Mouse (Mus musculus) cerebellum, adult 11-12 months (tissue): ENCODE results near the gene L1cam.

Source experiments
- DNase-seq: peaks from one replicate; pipeline ENCODE4 v3.0.0; 2022

Gene L1cam

GRCm38 (mm10) chrX:73875881-73876280, 20.0 kb downstream of the L1cam start:
- DNase-seq = no peak

DNA sequence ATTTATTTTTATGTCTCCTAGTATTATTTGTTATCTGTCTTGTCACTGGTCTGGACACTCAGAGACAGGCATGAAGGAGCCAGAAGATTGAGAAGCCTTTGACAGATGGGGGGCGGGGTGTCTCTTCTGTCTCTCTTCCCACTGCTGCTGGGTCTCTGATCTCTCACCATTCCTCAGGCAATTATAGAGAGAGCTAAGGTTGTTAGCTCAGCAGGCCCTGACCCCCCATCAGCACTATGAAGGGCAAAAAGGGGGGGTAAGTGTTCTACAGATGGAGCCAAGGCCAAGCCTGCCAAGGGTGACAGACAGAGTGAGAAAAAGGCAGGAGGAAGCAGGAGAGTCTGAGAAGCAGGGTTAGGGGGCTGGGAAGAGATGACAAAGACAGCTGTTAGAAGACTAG, 23.9 kb downstream of the L1cam start:
- DNase-seq = peak; percentile 32

GRCm38 (mm10) chrX:73871474-73871873, 24.4 kb downstream of the L1cam start:
- no peak for DNase-seq

- DNase-seq = no peak
Observed at GRCm38 (mm10) chrX:73869334-73869733, 26.6 kb downstream of the L1cam start.

GRCm38 (mm10) chrX:73867852-73868251, 28.1 kb downstream of the L1cam start:
- no peak for DNase-seq

- no peak for DNase-seq
Observed at GRCm38 (mm10) chrX:73867256-73867655, 28.6 kb downstream of the L1cam start.

- DNase-seq = no peak
Observed at GRCm38 (mm10) chrX:73864692-73865091, 31.2 kb downstream of the L1cam start.

DNA sequence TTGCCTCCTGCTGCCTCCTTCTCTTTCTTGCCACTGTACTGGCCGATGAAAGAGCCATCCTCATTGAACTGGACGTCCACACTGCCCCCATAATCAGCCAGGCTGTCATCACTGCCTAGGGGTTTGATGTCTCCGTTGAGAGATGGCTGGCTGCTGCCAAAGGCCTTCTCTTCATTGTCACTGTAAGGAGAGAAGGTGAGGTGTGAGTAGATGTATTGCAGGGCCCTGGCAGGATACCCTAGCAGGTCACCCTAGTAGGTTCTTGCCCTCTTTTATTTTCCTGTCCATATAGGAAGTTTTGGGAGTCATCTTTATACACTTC, 40.9 kb downstream of the L1cam start:
- no peak for DNase-seq

GRCm38 (mm10) chrX:73854326-73855086, 41.4 kb downstream of the L1cam start:
- DNase-seq = peak; percentile 76

DNA sequence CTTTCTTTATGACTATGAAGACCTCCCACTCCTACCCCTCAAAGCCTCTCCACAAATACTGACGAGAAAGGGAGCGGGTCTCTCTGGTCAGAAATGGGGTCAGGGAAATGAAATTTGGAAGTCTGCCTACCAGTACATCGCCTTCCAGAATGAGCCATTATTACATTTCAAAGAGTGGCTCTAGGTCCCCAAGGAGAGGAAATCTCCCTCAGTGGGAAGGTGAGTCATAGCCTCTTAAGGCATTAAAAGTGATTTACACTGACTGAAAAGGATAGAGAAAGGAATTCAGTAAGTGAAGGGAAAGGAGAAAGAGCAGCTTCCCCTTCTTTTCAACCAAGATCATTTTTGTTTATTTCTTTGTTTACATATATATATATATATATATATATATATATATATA, 59.2 kb downstream of the L1cam start:
- no peak for DNase-seq

DNA sequence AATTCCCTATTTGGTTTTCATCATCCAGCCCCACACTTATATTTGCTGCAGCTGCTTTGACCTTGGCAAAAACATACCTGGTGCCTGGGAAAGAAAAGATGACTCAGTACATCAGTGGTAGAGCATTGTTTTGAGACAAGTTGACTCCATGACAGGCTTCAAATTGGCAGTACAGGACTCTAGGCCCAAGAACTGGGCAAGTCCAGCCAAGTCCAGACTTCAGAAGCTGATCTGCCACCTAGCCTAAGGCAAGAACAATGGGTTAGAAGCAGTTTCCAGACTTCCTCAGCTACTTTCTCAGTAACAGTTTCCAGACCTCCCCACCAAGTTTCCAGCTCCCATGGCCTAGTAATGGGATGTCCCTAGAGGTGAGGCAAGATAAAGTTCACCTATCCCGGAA, 60.2 kb downstream of the L1cam start:
- no peak for DNase-seq

DNA sequence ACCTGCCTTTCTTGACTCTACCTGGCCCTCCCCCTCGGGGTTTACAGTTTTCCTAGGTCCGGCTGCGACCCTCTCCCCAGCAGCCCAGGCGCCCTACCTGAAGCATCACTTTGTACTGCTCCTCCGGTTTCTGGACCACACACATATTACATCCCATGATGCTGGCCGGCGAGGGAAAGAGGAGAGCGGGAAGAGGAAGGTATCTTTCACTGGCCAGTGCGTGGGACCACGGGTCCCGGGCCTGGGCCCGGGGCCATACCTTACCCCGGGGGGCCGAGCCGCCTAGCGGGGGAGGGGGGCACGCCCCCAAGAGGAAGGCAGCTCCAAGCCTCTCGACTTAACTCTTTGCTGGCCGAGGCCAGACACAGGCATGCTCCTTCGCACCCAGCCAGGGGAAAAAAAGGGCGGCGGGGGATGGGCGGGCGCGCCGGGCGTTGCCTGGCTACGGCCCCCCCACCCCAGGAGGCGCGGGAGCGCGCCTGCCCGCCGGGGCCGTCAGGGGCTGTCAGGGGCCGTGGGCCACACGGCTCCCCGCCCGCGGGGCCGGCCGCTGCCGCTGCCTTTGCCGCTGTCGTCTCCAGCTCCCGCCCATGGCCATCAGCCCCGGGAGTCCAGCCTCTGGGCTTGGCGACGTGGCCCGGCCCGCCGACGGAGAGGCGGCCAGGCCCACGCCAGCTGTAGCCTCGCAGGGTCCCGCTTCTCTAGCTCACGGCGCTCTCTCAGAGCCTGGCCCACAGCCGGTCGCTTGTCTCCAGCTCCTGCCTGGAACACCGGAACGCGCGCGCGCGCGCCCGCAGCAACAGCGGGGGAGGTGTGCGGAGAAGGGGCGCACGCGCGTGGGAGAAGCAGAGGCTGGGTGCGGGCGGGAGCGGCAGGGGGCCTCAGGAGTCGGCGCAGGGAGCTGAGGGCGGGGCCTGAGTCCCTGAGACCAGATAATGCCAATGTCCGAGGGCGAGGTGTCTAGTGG, 71.4 kb downstream of the L1cam start, which contains the start of gene Pdzd4:
Gene Pdzd4, minus strand, starts transcription at position 785 of the 967 bp plus-strand sequence.
- peak; percentile 84 for DNase-seq

DNA sequence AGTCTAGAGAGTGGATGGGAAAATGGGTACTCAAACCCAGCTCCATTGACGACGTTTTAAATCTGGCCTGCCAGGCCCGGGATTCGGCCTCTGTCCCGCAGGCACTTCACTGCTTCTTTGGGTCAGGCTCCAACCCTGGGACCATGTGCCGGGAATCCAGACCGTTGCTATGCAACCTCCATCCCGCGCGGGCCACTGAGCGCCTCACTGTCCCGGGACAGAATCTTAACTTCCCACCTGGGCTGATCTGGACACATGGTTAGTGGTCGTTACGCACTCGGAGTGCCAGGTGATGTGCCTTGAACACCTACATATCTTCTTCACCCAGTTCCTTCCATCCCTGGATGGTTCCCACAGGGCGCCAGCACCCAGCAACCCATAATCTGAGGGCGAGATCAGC, 72.2 kb downstream of the L1cam start:
- peak; percentile 30 for DNase-seq

GRCm38 (mm10) chrX:73816596-73817314, 79.2 kb downstream of the L1cam start:
- DNase-seq = no peak

- DNase-seq = no peak
Observed at GRCm38 (mm10) chrX:73815072-73815471, 80.8 kb downstream of the L1cam start.

DNA sequence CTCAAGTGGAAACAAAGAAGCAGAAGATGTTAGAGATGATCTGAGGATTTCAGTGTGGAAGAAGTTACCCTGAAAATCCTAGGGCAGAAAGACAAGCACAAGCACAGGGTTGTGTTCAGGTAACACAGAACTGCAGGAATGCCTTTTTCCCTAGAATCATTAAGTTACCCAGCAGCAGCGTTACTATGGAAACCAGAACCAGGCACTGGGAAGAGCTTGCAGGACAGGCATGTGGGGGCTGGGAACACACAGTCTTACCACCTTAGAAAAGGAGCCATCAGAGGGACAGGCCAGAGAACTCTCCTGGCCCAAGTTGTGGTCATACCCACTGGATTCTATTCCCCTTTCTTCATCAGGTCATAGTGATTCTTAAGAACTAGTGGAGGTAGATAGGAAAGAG, 90.1 kb downstream of the L1cam start:
- DNase-seq = no peak
